Mouse (Mus musculus): ENCODE data around the gene Psmd9. TPM values are rescaled to one million over a fixed set of nuclear protein-coding genes. Genes with fewer than 3 reads are reported as not detected.

Gene Psmd9
- total RNA-seq, 2 experiments from 2014 or later, result 13.3 to 16.9 TPM

DNA sequence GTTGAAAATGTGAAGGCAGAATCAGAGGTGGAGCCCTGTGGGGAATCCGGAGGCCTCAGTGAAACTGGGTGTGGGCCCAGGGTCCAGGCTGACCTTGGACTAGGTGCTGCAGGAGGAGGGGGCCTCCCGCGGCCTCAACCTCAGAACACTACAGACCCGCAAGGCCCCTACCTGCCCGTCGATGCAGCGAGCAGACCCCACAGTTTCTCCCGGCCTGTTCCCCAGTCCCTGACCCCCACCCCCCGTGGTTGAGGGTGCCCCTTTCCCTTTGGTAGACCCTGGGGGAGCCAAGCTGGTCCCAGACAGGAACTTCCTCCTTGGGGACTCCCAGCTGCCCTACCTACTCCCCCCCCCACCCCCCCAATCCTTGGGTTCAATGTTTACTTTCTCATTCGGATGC is 2.8 kb upstream of the Psmd9 start:
- Histone ChIP-seq H3K27ac (no peak overlapping the region), H3K4me3 (no peak overlapping the region)
- intact Hi-C loops (cut with DNase I), result no loop called here
- DNase-seq, result no peak
- no peak for TF ChIP-seq CTCF (IDR thresholded peaks at IDR 0.05)

DNA sequence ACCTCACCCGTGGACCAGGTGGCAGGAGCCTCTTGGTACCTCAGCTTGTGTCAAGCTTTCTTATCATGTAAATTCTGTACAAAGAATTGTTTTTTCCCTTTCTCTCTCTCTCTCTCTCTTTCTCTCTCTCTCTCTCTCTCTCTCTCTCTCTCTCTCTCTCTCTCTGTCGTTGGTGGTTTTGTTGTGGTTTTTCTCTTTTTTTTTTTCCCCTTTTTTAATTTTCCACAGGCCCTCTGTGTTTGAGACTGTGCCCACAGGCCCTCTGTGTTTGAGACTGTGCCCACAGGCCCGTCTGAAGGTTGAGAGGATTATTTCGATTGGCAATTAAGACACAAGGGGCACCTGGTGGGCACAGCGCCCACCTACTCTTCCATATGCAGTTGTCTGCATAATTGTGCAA is 1.6 kb upstream of the Psmd9 start:
- intact Hi-C loops (cut with DNase I), result no loop called here
- DNase-seq, result no peak
- no peak overlapping the region for H3K4me3 ChIP-seq
- TF ChIP-seq CTCF (IDR thresholded peaks at IDR 0.05), result no peak
- no peak overlapping the region for H3K27ac ChIP-seq

DNA sequence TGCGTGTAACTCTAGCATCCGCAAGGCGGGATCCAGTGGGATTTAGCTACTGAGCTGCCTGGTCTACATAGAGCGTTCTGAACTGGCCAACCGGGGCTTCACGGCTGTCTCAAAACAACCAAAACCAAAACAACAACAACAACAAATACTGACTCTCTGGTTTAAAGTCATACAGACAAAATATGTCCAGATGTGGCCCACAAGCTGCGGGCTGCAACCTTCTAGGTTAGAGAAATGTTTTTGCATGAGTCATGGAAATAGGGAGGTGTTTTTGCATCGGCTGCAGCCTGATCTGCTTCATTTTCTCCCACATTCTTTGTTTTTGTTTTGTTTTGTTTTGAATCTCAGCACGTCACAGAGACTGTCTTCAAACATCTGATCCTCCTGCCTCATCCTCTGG is 1.2 kb downstream of the Psmd9 start:
- Histone ChIP-seq H3K27ac (no peak overlapping the region; the same call in 1 of the 2 replicates), H3K4me3 (no peak overlapping the region)
- no peak for TF ChIP-seq CTCF (IDR thresholded peaks at IDR 0.05)
- intact Hi-C loops (cut with DNase I), result loop anchor here (2.0 kb wide), 1 partner anchor 54 kb away; no protein-coding TSS in a partner anchor
- DNase-seq, result no peak

DNA sequence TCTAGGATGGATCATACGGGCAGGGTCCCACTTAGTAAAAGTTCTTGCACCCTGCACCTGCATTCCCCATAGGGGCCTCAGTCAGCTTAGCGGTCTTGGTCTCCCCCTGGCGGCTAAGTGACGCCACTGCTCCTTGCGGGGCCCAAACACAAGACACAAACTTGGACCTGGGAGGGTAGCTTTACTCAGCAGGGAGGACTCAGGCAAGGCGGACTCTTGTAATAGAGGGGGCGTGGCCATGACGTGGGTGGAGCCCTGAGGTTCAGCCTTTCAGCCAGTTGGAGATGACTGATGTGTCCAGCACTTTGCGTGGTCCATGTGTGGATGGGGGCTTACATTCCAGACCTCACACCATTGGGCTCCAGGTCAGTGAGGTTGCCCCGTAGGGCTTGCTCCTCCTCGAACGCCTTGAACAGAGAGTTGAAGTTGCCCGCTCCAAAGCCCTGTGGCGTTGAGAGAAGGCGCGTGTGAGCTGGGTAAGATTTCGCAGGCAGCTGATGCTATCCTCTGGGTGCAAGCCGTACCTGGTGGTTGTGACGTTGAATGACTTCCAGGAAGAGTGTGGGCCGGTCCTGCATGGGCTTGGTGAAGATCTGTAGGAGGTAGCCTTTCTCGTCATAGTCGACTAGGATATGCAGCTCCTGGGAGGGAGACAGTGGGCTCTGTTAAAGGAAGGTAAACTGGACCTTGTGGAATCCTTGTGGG is 2.6 kb downstream of the Psmd9 start:
- 0 out of 2 replicates have a peak, but pooled peaks have one; percentile 100 for TF ChIP-seq CTCF (IDR thresholded peaks at IDR 0.05)
- peak; percentile 87 for DNase-seq
- no peak overlapping the region for H3K27ac ChIP-seq
- intact Hi-C loops (cut with DNase I), result loop anchor here (1.0 to 2.0 kb wide), 2 partner anchors 55 to 107 kb away; no protein-coding TSS in a partner anchor
- H3K4me3 ChIP-seq, result no peak overlapping the region

DNA sequence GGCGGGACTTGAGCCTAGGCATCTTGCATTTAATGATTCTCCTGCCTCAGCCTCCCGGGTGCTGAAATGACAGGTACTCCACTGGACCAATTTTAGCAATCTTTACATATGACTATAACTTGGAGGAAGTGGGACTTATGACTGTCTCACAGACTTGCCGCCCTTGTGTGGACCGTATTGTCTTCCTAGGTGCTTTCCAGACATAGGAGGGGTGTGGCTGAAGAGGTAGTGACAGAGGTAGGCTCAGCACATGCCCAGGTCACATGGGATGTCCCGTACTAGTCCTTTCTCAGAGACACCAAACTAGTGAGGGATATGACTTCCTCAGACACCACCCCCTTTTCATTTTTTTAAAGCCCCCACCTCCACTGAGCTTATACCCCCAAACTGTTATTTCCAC is 9.6 kb downstream of the Psmd9 start:
- no peak overlapping the region for H3K27ac ChIP-seq
- intact Hi-C loops (cut with DNase I), result no loop called here
- no peak overlapping the region for H3K4me3 ChIP-seq
- TF ChIP-seq CTCF (IDR thresholded peaks at IDR 0.05), result no peak
- DNase-seq, result no peak

DNA sequence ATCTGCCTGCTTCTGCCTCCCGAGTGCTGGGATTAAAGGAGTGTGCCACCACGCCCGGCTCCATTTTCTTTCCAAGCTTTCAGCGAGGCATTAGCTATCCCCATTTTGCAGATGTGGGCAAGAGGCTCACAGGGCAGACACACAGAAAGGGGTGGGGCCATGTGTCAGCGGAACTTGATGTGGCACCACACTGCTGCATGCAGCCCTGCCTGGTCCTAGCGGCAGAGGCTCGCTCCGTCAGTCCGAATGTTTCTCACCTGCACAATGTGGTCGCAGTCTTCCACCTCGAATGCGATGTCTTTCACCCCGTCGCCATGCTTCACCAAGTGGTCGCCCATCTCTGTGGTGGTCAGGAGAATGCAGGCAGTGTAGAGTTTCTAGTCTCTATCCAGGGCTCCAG is 11.2 kb downstream of the Psmd9 start:
- DNase-seq, result no peak
- intact Hi-C loops (cut with DNase I), result no loop called here
- H3K4me3 ChIP-seq, result no peak overlapping the region

DNA sequence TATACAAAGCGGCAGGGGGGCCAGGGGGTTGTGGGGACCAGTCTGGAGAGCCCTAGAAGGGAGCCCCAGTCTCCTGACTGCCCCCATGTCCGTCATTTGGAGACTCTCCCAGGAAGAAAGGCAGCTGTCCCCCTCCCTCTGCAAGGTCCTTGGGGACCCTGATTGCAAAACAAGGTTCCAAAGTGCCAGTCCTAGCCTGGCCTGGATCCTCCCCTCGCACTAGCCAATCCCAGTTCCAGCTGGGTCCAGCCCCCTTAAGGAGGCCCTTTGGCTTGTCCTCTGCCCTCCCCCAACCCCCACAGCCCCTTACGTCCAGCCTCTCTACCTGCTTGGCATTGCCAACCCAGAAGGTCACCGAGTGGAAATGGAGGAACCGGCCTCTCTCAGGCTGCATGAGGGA is 12.3 kb downstream of the Psmd9 start:
- no peak overlapping the region for H3K4me3 ChIP-seq
- peak; percentile 50 for DNase-seq
- H3K27ac ChIP-seq, result no peak overlapping the region
- TF ChIP-seq CTCF (IDR thresholded peaks at IDR 0.05), result no peak
- intact Hi-C loops (cut with DNase I), result no loop called here

More for the DNA sequence above, 11.2 kb downstream of the Psmd9 start:
- TF ChIP-seq CTCF (IDR thresholded peaks at IDR 0.05), result no peak
- no peak overlapping the region for H3K27ac ChIP-seq

DNA sequence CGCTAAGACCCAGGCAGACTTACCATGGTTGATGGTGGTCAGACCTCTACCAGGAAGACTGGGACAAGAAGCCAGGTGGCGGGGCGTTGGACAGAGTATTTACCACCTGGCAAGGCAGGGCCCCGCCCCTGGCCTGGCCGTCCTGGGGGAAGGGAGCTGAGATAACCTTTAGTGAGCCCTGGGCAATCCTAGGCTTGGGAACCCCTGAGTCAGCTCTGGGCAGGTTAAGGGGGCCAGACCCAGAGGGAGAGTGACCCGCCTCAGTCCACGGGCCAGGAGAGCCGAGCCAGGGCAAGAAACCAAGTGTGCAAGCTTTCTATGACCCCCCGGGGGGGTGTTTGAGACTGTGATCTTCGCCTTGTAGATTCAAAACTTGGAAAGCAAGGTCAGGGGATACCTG is 13.4 kb downstream of the Psmd9 start, which contains the start of gene Hpd:
Gene Hpd, minus strand, starts transcription at position 77 of the 400 bp plus-strand sequence.
- Histone ChIP-seq H3K27ac (no peak within 1 kb of the TSS), H3K4me3 (no peak within 1 kb of the TSS)
- intact Hi-C loops (cut with DNase I), result no loop called here
- TF ChIP-seq CTCF (IDR thresholded peaks at IDR 0.05), result no peak
- DNase-seq, result no peak

DNA sequence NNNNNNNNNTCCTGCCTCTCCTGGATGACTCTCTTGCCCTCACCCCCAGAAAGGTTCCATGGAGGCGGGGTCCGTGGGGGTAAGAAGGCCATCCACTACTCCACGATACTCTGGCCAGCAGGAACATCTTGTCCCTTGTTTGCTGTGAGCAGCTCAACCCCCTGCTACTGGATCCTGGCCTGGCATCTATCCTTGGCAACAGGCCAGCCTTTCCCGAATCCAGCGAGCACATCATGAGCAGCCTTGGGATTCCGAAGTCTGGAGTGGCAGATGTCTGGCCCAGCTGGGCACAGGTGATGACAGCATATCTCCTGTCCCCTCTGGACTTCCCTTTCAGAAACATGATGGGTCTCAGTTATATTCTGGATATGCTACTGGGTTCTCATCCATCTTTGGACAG is 16.8 kb downstream of the Psmd9 start:
- DNase-seq, result no peak
- TF ChIP-seq CTCF (IDR thresholded peaks at IDR 0.05), result no peak
- intact Hi-C loops (cut with DNase I), result no loop called here
- no peak overlapping the region for H3K27ac ChIP-seq
- H3K4me3 ChIP-seq, result no peak overlapping the region

DNA sequence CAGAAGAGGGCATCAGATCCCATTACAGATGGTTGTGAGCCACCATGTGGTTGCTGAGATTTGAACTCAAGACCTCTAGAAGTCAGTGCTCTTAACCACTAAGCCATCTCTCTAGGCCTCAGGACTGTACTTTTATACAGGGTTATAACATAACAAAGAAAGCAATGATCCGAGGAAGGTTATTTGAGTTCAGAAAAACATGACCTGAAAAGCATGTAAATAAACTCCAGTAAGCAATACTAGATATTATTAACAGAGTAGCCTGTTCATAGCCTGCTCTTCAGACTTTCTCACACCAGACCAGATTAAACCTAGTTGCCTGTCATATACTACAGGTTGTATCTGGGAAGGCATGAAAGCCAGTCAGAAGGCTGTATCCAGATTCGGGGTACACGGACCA is 18.1 kb downstream of the Psmd9 start:
- H3K27ac ChIP-seq, result no peak overlapping the region
- H3K4me3 ChIP-seq, result no peak overlapping the region
- no peak for DNase-seq
- intact Hi-C loops (cut with DNase I), result no loop called here
- no peak for TF ChIP-seq CTCF (IDR thresholded peaks at IDR 0.05)

DNA sequence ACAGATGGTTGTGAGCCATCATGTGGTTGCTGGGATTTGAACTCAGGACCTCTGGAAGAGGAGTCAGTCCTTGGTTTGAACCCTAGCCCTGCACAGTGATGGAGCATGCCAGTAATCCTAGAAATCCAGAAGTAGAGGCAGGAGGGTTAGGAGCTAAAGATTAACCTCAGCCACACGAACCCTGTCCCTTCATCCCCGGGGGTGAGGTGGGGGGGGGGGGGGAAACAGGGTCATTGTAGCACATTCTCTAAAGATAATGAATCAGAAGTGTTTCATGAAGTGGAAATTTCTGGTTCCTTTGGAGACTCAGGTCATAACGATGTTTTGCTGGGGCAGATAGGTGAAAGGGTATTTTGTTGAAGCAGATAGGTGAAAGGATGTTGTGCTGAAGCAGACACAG is 21.7 kb downstream of the Psmd9 start:
- Histone ChIP-seq H3K27ac (no peak overlapping the region), H3K4me3 (no peak overlapping the region)
- intact Hi-C loops (cut with DNase I), result no loop called here
- DNase-seq, result no peak
- no peak for TF ChIP-seq CTCF (IDR thresholded peaks at IDR 0.05)

DNA sequence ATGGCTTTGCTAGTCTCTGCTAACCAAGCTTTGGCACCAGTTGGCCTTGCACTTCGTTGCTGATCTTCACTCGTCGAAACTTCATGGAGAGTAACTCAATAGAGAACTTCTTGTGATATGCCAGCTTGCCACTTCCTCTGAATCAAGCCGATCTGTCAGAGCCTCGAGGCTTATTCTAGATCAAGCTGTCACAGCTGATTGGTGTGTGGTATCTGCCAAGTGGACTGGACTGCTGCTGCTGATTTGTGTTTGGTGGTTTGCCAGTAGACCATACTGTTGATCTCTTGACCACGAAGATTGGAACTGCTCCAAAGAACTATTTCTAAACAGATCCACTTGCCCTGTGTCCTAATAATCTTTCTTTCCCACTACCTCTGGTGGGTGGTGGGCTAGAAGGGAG is 22.2 kb downstream of the Psmd9 start:
- DNase-seq, result no peak
- Histone ChIP-seq H3K27ac (no peak overlapping the region), H3K4me3 (no peak overlapping the region)
- intact Hi-C loops (cut with DNase I), result no loop called here
- TF ChIP-seq CTCF (IDR thresholded peaks at IDR 0.05), result no peak

DNA sequence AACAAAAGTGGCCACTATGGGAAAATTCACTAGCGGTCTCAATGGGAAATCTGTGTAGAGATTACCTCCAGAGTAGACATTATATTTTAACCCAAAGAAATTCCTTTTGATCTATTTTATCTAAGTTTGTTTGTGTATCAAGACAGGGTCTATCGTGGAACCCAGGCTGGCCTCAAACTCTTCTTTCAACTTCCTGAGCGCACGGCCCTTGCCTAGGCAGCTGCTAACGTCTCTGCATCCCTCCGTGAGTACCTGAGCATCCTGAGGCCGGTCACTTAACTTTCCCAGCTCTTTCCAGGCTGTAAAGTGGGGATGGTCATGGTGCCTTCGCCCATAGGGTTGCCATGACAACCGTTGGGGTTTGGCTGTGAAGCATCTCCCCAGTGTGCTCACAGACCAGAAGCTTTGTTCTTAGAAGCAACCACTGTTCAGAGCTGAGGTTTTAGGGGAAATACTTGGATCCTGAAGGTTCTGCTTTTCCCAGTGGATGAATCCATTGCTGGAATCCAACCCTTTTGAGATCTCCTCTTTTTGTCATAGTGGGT is 23.5 kb downstream of the Psmd9 start:
- TF ChIP-seq CTCF (IDR thresholded peaks at IDR 0.05), result no peak
- H3K4me3 ChIP-seq, result no peak overlapping the region
- no peak overlapping the region for H3K27ac ChIP-seq
- DNase-seq, result no peak
- intact Hi-C loops (cut with DNase I), result no loop called here

DNA sequence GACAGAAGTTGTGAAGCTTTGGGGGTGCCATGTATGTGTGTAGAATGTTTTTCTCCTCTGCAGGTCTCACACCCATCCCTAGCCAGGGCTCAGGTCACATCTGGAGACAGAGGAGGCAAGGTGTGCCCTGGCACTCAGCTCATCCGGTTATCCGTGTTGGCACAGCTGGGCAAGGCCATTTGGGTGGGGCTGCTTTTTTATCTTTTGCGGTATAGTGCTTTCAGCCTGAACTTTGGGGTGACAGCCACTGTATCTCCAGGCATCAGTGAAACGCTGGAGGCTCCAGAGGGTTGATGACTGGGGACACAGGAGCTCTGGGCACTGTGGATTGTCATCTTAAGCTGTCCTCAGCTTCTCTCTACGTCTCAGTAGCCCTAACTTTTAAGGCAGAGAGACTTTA is 24.2 kb downstream of the Psmd9 start:
- no peak overlapping the region for H3K4me3 ChIP-seq
- TF ChIP-seq CTCF (IDR thresholded peaks at IDR 0.05), result no peak
- H3K27ac ChIP-seq, result no peak overlapping the region
- intact Hi-C loops (cut with DNase I), result no loop called here
- no peak for DNase-seq
